Mouse (Mus musculus) v-Abl transformed pro-B cells (cell line): ENCODE data around the gene Psmd13.

ENCODE experiments used
- in situ Hi-C, 2 experiments: fragments of 400-800 bp; cut with MboI; formaldehyde crosslinking; loops; one replicate each; pipeline ENCODE4 v1.15.1; 2025; ENCODE audit not compliant: unreplicated experiment in 2 of 2

Gene Psmd13

DNA sequence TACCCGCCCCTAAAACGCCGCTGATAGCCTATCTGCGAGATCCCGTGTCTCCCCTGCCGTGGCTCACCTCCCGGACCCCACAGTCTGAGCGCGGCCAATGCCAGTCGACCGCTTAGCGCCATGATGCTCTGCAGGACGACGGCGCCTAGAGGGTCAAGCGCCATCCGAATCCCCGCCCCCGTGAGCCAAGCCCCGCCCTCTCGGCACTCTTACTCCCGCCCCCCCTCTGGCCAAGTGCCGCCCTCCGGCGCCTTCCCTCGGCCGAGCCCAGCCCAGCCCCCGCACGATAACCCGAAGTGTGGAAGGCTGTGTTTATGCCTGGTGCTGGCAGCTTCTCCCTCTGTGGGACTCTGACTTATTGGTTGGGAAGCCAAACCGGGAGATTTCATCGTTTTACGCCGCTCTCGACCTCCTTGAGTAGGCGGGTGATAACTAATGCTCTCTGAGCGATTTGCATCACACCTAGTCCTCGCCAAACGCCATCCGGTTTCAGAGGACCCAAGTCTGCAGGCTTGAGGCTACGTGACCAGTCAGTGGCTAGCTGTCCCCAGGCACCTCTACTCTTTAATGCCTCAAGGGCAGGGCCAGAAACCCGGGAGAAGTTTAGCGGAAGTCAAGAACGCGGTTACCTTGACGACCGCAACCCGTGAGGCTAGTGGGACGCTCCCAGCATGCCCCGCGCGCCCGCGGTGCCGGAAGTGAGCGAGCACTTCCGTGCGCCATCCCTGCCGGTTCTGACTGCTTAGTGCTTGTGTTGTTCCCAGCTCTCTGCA is at the start of gene Psmd13, which contains the start of gene Sirt3:
Gene Psmd13 (plus strand): TSS at position 273 of the 773 bp plus-strand sequence.
Gene Sirt3 (minus strand): TSS at position 614 of the 773 bp plus-strand sequence.
- in situ Hi-C loops: loop anchor here in 1 of 2 experiments (25.0 kb wide), 1 partner anchor 1970 kb away; the partner anchor contains the start of gene Bnip3

DNA sequence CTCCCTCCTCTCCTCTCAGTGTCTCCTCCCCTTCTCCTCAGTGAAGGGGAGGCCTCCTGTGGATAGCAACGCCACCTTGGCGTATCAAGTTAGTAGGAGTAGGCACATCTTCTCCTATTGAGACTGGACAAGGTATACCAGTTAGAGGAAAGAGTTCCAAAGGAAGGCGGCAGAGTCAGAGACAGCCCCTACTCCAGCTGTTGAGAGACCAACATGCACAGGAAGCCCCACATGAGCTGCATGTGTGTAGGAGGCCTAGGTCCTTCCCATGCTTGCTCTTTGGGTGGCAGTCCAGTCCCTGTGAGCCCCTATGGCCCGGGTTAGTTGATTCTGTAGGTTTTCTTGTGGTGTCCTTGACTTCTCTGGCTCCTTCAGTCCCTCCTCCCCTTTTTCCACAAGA is 48.4 kb upstream of the Psmd13 start:
- in situ Hi-C loops: loop anchor here (10.0 to 25.0 kb wide), 2 partner anchors 749 to 829 kb away; partner anchors contain the start of genes Caly (in 1 of the 2) and Muc6 (in 1 of the 2)

- in situ Hi-C loops: loop anchor here (10.0 to 25.0 kb wide), 2 partner anchors 750 to 827 kb away; partner anchors contain the start of genes Caly (in 1 of the 2) and Muc6 (in 1 of the 2)
These were observed 46.6 kb upstream of the Psmd13 start, which contains the start of gene Urah for GRCm38 (mm10) chr7:140834968-140835757. Urah (plus strand) TSS chr7:140835018.

DNA sequence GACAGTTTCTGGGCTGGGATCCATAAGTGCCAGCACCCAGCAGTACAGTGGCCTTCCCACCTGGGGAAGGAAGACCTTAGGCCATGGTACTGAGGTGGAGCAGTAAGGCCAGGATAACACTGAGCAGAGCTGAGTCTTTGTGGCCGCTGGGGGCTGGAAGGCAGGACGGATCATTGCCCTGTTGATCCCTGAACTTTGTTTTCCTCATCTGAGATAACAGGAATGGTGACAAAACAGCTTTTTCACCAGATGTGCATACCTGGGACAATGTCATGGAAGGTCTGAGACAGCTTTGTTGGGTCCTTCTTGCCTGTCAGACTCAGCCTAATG is 46.0 kb upstream of the Psmd13 start:
- in situ Hi-C loops: loop anchor here (10.0 to 25.0 kb wide), 2 partner anchors 751 to 827 kb away; partner anchors contain the start of genes Caly (in 1 of the 2) and Muc6 (in 1 of the 2)

- in situ Hi-C loops: loop anchor here (10.0 to 25.0 kb wide), 2 partner anchors 752 to 826 kb away; partner anchors contain the start of genes Caly (in 1 of the 2) and Muc6 (in 1 of the 2)
These were observed 45.3 kb upstream of the Psmd13 start for GRCm38 (mm10) chr7:140836243-140837115.

GRCm38 (mm10) chr7:140839556-140839955 is 42.2 kb upstream of the Psmd13 start:
- in situ Hi-C loops: loop anchor here (10.0 to 25.0 kb wide), 2 partner anchors 755 to 823 kb away; partner anchors contain the start of genes Caly (in 1 of the 2) and Muc6 (in 1 of the 2)

- in situ Hi-C loops: loop anchor here (5.0 to 25.0 kb wide), 7 partner anchors 61 to 821 kb away; partner anchors contain the start of genes Cox8b (in 2 of the 2) and Muc6 (in 1 of the 2)
These were observed 40.7 kb upstream of the Psmd13 start for GRCm38 (mm10) chr7:140840750-140841735.

- in situ Hi-C loops: loop anchor here (5.0 to 25.0 kb wide), 7 partner anchors 58 to 818 kb away; partner anchors contain the start of genes Cox8b (in 2 of the 2) and Muc6 (in 1 of the 2)
These were observed 38.0 kb upstream of the Psmd13 start for GRCm38 (mm10) chr7:140843806-140844205.

DNA sequence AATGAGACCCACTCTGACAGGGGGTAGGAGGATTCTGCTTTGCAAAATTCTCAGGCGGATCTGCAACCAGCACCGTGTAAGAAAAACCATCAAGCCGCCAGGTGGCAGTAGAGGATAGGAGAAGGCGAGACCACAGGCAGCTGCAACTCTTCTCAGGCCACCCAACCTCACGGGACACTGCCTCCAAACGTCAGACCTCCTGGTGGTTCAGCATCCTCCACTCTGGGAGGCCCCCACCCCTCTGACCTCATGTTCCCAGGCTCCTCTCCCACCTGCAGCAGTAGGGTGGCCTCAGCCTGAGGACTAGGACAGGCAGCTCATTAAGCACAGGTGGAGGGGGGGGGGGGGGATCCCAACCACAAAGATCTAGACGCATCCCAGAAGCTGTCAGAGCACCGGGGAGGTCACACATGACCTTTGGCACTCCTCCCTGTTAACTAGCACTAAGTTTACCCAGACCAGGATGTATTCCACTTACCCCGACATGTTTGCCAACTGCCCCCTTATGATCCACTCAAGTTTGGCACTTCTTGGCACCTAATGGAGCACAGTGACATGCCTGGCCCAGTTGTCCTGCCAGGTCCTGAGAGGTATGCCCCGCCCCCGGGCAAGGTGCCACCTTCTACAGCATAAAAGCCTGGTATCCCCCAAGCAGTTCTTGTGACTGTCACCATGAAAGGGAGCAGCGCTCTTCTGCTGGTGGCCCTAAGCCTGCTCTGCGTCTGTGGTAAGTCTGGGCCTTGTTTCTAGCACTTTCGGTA is 36.7 kb upstream of the Psmd13 start, which contains the start of gene Scgb1c1:
Gene Scgb1c1 (plus strand): TSS at position 643 of the 761 bp plus-strand sequence.
- in situ Hi-C loops: loop anchor here (5.0 to 25.0 kb wide), 7 partner anchors 57 to 817 kb away; partner anchors contain the start of genes Cox8b (in 2 of the 2) and Muc6 (in 1 of the 2)

DNA sequence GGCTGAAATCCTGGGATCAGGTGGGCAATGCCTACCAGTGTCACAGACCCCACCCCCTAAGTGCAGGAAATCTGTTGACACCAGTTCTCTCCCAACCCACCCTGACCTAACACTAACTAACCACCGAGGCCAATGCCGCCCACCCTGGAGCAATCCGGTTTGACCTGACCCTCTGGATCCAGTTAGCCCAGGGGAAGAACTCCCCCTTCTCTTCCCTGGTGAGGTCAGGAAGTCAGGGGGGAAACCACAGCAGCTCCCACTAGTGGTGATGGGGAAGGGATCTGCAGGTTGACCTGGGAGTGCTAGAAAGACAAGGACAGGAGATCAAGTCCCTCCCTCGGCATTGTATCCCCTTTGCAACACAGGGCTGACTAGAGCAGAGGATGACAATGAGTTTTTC is 36.1 kb upstream of the Psmd13 start:
- in situ Hi-C loops: loop anchor here in 1 of 2 experiments (10.0 to 25.0 kb wide), 2 partner anchors 519 to 817 kb away; partner anchors contain the start of gene Muc6

DNA sequence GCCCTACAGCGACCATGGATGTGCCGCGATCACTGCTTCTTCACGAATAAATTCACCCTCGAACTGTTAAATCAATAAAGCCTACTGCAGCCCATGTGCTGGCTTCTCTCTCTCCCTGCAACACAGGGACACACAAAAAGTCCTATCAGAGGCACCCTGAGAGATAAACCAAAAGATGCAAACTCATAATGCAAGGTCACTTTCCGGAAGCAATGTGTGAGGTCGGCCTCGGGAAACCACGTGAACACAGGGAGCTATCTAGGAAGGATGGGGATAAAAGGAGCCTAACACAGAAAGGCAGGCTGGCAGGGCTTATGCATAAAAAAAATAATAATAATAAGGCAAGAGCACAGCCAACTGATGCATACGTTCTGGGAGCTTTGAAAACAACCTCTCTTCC is 35.1 kb upstream of the Psmd13 start:
- in situ Hi-C loops: loop anchor here in 1 of 2 experiments (10.0 to 25.0 kb wide), 2 partner anchors 518 to 816 kb away; partner anchors contain the start of gene Muc6

DNA sequence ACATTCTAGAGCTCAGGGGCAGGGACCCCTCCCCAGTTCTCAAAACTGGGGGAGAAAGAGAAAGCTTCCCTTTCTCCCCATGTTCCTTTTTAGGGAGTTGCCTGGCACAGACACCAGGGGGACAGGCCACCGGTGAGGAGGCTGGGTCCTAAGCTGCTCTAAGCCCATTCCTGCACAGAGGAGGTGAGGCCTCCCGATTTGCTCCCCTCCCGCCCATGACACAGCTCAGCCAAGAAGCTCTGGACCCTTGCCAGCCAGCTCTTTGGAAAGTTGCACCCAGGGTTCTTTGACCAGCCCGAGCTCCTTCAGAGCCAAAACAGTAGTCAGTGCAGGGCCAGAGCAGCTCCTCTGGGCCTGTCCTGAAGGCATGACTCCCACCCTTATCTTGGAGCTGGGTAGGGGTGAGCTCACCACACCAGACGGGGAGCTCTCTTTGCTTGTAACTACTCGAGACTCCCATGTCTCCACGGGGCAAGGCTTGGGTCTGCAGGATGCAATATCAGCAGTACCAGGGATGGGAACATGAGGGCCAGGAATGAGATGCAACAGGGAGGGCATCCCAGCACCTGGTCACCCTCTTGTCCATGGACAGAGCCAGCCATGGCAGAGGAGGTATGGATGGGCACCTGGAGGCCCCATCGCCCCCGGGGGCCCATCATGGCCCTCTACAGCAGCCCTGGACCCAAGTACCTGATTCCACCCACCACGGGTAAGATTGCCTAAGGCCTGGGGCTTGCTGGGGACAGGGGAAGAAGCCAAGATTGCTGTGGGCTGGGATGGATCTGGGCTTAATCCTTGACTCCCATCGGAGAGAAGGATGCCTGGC is 33.8 kb upstream of the Psmd13 start, which contains the start of gene Odf3:
Gene Odf3 (plus strand): TSS at position 51 of the 826 bp plus-strand sequence.
- in situ Hi-C loops: loop anchor here in 1 of 2 experiments (10.0 to 25.0 kb wide), 2 partner anchors 517 to 814 kb away; partner anchors contain the start of gene Muc6

- in situ Hi-C loops: loop anchor here in 1 of 2 experiments (10.0 to 25.0 kb wide), 2 partner anchors 516 to 814 kb away; partner anchors contain the start of gene Muc6
These were observed 33.2 kb upstream of the Psmd13 start for GRCm38 (mm10) chr7:140848591-140848990.

DNA sequence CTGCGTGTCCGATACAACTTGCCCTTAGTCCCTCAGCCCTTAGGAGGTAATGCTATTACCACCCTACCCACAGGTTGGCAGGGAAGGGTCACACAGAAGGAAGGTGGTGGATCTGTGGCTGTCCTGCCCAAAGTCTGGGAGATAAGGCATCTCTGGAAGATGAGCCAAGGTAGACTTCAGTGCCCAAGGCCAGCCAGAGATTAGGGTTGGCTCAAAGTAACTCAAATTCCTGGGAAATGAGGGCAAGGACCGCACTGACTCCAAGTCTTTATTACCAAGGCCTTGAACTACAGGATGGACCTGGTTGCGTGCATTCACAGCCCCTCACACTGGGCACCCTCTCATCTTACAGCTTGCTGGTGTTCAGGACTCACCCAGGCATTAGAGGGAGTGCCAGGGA is 29.9 kb upstream of the Psmd13 start:
- in situ Hi-C loops: loop anchor here in 1 of 2 experiments (25.0 kb wide), 1 partner anchor 1440 kb away; no protein-coding TSS in a partner anchor

- in situ Hi-C loops: loop anchor here in 1 of 2 experiments (25.0 kb wide), 1 partner anchor 1441 kb away; no protein-coding TSS in a partner anchor
These were observed 28.4 kb upstream of the Psmd13 start for GRCm38 (mm10) chr7:140853386-140853785.

DNA sequence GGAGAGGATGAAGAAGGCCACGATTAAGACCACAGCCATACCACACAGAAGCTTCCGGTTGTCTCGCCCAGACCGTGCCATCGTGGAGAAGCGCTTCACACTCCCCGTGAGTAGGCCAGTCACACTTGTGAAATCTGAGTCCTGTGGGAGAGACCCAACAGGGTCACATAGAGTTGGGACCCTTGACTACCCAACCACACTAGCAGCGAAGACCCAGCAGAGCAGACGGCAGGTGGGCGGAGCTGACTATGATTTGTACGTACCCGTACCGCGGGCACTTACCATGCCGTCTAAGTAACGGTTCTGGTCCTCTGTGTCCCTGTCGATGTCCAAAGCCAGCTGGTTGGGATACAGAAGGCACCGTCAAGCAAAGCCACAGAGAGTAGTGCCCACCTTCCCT is 27.3 kb upstream of the Psmd13 start:
- in situ Hi-C loops: loop anchor here in 1 of 2 experiments (25.0 kb wide), 1 partner anchor 1442 kb away; no protein-coding TSS in a partner anchor
